Mouse (Mus musculus) Muller cell, postnatal 12 days (primary cell): ENCODE measurements around the gene Gabpa.

Source experiments
- DNase-seq: peaks from one replicate; pipeline ENCODE4 v3.0.0-alpha.2; 2015; ENCODE audit errors: inconsistent ontology term

Gabpa gene

GRCm38 (mm10) chr16:84864656-84865055 lies 29.9 kb downstream of the Gabpa start:
- no peak for DNase-seq

GRCm38 (mm10) chr16:84873805-84874204 lies 39.1 kb downstream of the Gabpa start:
- DNase-seq: no peak

- no peak for DNase-seq
Observed at GRCm38 (mm10) chr16:84875012-84875717, 40.4 kb downstream of the Gabpa start.

- no peak for DNase-seq
Observed at GRCm38 (mm10) chr16:84875718-84876035, 41.0 kb downstream of the Gabpa start.

- no peak for DNase-seq
Observed at GRCm38 (mm10) chr16:84876082-84876481, 41.4 kb downstream of the Gabpa start.

GRCm38 (mm10) chr16:84879146-84879545 lies 44.4 kb downstream of the Gabpa start:
- peak; percentile 40 for DNase-seq

- no peak for DNase-seq
Observed at GRCm38 (mm10) chr16:84881168-84881567, 46.4 kb downstream of the Gabpa start.

- no peak for DNase-seq
Observed at GRCm38 (mm10) chr16:84881754-84882321, 47.1 kb downstream of the Gabpa start.

- DNase-seq: no peak
Observed at GRCm38 (mm10) chr16:84884572-84884971, 49.8 kb downstream of the Gabpa start.

- DNase-seq: no peak
Observed at GRCm38 (mm10) chr16:84902995-84903394, 68.3 kb downstream of the Gabpa start.

- no peak for DNase-seq
Observed at GRCm38 (mm10) chr16:84911477-84912165, 76.9 kb downstream of the Gabpa start.
